Mouse (Mus musculus) spleen, postnatal 36 days (tissue): ENCODE measurements at regions not wholly inside any gene's neighbourhood (a gene's known extent, or its start where the extent isn't known, plus 50 kb on each side); places are given as distances from the start of the nearest gene placed in this dataset.

ENCODE experiments used
- DNase-seq, 2 experiments: peaks; one replicate each; pipeline ENCODE4 v3.0.0; 2022; ENCODE audit warnings: low spot score in 2 of 2, mixed read lengths in 1 of 2

DNA sequence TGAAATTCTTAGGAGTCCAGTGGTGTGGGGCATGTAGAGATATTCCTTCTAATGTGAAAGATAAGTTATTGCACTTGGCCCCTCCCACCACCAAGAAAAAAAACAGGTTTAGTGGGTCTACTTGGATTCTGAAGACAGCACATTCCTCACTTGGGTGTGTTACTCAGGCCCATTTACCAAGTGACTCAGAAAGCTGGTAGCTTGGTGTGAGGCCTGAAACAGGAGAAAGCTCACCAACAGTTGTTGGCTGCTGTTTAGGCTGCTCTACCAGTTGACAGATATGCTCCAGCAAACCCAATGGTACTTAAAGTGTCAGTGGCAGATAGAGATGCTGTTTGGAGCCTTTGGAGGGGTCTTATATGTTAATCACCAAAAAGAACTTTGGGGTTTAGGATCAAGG, 207.8 kb upstream of the Gm11042 start:
- DNase-seq, result no peak

DNA sequence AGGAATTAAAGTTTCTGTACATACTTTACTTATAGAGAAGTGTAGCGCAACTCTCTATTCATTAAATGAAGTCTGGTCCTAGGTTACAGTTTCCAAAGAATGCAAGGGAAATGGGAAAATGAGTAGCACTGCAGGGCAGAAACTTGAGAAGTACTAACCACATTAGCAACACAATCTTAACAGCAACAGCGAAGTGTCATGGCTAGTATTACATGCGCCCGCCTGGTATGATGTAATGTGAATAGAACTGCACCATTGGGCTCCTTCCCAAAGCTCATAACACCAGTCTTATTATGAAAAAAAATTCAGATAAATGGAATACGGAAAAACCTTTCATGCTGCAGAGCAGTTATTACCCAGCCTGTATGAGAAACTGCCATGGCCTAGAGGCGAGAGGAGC, 201.8 kb upstream of the Gm11042 start:
- no peak for DNase-seq

DNA sequence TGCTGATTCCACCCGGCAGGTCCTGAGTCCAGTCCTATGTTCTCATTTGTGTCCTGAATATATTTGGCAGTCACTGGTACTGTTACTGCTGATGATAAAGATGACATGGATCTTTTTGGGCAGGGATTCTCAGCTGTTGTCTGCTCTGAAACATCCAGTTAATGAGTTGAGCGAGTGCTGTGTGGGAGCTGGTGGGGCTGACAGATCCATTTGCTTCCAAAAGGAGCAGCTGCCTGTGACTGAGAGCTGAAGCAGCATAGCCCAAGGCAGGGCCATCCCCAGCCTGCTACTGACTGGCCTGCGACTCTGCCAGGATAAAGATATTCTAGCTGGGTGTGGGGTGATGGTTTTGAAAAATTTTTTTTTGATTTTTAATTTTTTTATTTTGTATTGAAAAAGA, 200.3 kb upstream of the Gm11042 start:
- no peak for DNase-seq

DNA sequence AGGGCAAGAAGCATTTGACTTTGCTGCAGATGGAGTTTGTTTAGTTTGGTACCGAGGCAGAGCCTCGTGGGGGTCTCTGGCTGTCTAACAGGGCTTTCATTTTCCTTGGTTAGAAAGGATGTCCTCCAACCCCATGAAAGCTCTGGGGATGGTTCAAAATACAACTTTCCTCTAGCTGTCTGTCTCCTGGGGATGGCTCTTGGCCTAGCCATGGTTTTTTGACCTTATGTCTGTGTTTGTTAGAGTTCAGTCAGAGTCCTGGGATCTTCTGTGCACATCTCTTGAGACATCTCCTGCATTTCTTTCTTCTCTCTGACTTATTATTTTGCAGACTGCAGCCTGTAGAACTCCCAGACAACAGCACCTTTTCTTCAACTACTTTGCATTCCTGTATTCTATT, 186.6 kb upstream of the Gm11042 start:
- DNase-seq, result no peak

DNA sequence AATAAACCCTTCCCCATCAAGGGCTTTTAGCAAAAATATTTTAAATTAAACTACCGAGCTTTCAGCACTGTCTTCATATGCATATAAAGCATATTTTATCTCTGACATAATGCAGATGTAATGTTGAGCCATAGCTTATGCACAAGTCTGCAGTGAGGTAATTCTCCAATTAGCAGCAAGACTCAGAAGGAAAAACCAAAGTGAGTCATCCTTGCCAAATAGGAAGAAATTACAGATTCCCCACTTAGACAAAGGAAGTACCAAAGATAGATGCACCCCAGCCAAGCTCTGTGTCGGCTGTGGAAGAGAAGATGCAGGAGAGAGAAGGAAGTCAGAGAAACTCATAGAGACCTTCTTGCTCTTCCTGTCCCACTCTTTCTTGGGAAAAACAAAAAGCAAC, 161.4 kb upstream of the Gm11042 start:
- DNase-seq, result no peak

DNA sequence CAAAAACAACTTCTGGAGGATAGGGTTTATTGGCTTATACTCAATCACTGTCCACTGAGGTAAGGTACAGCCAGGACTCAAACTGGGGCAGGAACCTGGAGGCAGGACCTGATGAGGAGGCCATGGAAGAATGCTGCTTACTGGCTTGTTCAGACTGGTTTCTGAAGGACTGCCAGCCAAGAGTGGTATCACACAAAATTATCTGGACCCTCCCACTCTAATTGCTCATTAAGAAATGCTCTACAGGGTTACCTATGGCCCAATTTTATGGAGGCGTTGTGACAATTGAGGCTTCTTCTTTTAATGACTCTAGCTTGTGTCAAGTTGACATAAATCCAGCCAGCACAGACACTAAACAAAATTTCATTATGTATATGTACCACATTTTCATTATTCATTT, 158.5 kb upstream of the Gm11042 start:
- no peak for DNase-seq

DNA sequence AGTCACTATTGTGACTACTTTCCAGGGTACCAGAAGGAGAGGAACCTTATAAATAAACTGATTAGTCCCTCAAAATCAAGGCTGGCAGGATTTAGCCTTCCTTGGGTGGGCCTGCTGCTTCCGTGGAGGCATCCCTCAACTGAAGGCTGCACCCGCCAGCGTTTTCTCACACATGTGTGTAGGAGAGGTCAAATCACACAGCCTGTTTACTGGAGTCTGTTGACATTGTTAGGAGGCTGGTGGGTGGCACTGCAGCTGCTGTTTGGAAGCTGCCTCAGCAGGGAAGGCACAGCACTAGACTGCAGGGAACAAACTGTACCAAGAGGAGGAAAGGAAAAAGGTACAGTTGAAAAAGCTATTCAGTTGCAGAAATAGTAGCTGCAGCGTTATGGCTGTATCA, 142.3 kb upstream of the Gm11042 start:
- no peak for DNase-seq

DNA sequence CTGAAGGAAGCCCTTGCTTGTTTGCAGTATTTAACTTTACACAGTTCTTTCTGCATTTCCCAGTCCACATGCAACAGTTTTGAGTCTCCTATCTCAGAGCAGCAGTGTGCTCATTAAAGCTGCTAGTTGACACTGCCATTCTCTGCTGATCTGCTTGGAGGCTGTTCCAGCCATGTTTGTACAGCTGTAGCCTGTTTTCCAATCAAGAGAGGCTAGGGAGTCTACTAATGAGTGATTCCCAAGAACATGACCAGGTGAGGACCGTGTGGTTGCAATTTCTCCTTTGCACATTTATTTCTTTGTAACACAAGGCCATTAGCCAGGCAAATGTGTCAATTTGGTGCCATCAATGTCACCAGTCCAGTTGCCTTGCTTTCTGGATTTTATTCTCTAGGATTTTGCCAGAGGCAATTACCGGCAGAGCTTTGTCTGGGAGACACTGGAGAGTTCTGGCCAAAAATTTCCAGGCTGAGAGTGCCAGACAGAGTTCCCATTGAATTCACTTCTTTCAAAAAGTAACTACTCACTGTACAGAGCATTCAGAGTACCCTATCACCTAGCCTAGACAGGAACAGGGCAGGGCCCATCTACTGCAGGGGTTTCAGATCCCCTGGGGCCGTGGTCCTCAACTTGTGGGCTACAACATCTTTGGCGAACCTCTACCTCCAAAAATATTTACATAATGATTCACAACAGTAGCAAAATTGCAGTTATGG, 136.3 kb upstream of the Gm11042 start:
- no peak for DNase-seq

DNA sequence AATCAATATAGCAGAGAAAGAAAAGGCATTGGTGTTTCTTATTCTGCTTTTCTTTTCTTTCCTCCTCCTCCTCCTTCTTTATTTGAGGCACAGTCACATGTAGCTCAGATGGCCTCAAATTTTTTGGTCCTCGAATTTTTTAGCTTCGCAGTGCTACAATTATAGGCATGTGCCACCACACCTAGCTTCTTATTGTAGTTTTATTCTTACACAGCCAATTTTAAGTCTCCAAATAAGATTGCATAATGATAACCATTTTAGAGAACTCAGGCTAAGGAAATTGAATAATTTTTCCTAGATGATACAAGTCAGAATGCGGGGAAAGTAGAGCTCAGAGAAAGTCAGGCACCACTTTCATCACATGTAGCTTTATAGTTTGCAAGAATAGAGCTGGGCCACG, 132.1 kb upstream of the Gm11042 start:
- no peak for DNase-seq

DNA sequence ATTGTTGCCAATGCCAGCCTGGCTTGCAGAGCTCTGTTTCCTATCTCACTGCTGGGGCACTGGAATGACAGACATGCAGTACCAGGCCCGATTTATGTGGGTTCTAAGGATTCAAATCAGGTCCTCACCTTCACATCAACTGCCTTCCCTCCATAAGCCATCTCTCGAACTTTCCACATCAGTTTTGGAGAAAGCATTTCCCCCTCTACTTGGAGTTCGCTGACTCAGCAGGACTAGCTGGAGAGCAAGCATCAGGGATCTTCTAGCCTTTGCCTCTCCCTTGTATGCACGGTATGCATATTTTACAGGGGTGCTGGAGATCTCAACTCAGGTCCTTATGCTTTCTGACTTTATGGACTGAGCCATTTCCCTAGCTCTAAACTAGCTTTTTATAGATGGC, 118.7 kb upstream of the Gm11042 start:
- DNase-seq, result no peak

DNA sequence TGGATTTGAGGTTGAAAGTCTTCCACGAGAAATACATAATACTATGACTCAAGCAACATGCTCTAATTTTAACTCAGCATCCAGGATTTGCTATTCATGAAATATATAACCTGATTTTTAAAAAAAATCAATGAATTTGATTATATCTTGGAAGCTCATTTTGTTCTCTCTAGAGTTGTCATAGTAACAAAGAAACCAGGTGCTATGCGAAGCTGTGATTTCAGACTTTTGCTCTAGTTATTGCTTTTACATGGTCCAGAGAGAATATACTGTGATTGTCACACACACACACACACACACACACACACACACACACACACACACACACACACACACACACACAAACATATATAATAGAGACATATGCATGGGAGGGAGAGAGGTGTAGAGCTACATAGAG, 98.5 kb upstream of the Gm11042 start:
- no peak for DNase-seq

DNA sequence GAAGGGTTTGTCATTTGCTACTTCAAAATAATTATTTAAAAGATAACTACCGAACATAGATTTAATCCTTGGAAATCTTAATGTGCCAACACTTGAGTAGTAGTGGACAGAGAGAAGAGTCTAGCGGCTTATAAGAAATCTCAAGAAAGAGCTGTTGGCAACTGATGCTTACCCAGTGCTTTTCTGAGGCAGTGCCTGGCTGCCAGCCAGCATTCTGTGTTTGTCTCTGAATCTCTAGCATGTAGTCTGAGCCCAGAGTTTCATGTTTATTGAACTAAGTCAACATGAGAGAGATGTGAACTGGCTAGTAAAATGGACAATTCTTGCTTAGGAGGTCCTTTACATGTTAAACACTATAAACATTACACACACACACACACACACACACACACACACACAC, 94.3 kb upstream of the Gm11042 start:
- DNase-seq, result no peak

DNA sequence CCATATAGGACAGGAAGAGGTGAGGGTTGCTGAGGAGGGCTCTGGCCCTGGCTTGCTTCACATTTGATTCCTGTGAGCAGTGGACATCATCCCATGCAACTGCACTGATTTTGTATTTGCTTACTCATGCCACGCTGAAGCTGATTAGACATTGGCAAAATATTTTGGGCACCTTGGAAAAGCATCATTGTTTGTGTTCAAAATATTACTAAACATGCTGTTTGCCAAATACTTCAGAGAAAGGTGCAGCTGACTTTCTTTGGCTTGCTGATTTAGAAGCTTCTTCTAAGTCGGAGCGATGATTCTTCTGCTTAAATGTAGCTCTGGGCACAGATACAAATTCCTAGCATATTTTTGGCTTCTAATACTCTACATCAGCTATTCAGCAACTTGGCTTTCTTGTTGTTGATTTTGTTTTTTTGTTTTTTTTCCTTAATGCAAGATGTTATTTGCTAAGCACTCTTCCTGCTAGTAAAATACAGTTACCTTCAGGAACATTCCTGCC, 91.4 kb upstream of the Gm11042 start:
- no peak for DNase-seq

DNA sequence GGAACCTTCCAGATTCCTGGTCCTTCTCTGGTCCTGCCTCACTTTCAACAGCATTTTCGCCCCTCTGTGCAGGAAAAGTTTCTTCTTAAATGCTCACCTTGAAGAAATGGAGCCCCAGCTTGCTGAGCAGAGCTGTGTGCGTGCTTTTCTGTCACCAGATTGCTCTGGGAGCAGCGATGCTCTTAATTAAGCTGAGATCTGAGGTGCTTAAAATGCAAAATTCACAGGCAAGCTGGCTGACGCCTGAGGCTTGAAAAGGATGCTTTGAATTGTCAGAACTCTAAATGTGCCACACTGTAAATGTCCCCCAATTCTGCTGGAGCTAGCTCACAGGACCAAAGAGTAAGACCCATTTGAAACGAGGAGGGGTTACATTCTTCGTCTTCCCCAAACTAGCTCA, 73.6 kb upstream of the Gm11042 start:
- no peak for DNase-seq
